Mouse (Mus musculus) ES-E14 (cell line): ENCODE measurements around the gene Kiss1r.

Source experiments
- CHD2 ChIP-seq: IDR thresholded peaks from 2 replicates; pipeline ENCODE4 v1.6.1; 2014; ENCODE audit warnings: mild to moderate bottlenecking, low read depth, low read length, inconsistent platforms
- ZNF384 ChIP-seq: IDR thresholded peaks from 2 replicates; pipeline ENCODE4 v1.6.1; 2012; ENCODE audit warnings: low read depth, low read length, inconsistent platforms

GRCm38 (mm10) chr10:79907415-79907814 lies 9.4 kb upstream of the Kiss1r start:
- TF ChIP-seq ZNF384 (no peak), CHD2 (no peak)
